Mouse (Mus musculus) kidney, postnatal 0 days (tissue): ENCODE results near the gene Sobp. TPM values are rescaled to one million over a fixed set of nuclear protein-coding genes. Genes with fewer than 3 reads are reported as not detected.

Experiments used
- ATAC-seq: fragments of 200-750 bp; cut with Nextera tagmentation; replicated peaks from 2 replicates; pipeline ENCODE4 v1.8.0; 2017; ENCODE audit warnings: low read depth, moderate number of reproducible peaks, moderate TSS enrichment, moderate library complexity; ENCODE audit not compliant: low FRiP score
- DNase-seq: peaks from one replicate; pipeline ENCODE4 v3.0.0-alpha.2; 2016; ENCODE audit warnings: low spot score
- H3K27ac ChIP-seq: fragments of 300-500 bp; sonication (generic); 2 replicates; pipeline ENCODE4 v1.5.1; 2014; ENCODE audit warnings: mild to moderate bottlenecking
- H3K27me3 ChIP-seq: fragments of 300-500 bp; sonication (generic); 2 replicates; pipeline ENCODE4 v1.6.1; 2014; ENCODE audit warnings: low read length, mixed read lengths; ENCODE audit not compliant: insufficient read depth
- H3K36me3 ChIP-seq: fragments of 300-500 bp; sonication (generic); 2 replicates; pipeline ENCODE4 v1.6.1; 2014; ENCODE audit warnings: low read length, mixed read lengths; ENCODE audit not compliant: insufficient read depth
- H3K4me1 ChIP-seq: fragments of 300-500 bp; sonication (generic); replicated peaks from 2 replicates; pipeline ENCODE4 v1.6.1; 2014; ENCODE audit warnings: antibody characterized with exemption, low read length, mixed read lengths; ENCODE audit not compliant: insufficient read depth
- H3K4me2 ChIP-seq: fragments of 300-500 bp; sonication (generic); 2 replicates; pipeline ENCODE4 v1.6.1; 2014; ENCODE audit warnings: mild to moderate bottlenecking, low read length, moderate library complexity, mixed read lengths
- H3K4me3 ChIP-seq: fragments of 300-500 bp; sonication (generic); replicated peaks from 2 replicates; pipeline ENCODE4 v1.5.1; 2014; ENCODE audit warnings: low read depth, low read length
- H3K9ac ChIP-seq: fragments of 300-500 bp; sonication (generic); 2 replicates; pipeline ENCODE4 v1.6.1; 2014; ENCODE audit warnings: low read depth, low read length
- H3K9me3 ChIP-seq: fragments of 300-500 bp; sonication (generic); replicated peaks from 2 replicates; pipeline ENCODE4 v1.6.1; 2016; ENCODE audit warnings: low read length, inconsistent platforms, mixed read lengths
- CTCF ChIP-seq: IDR thresholded peaks from 2 replicates; pipeline ENCODE4 v1.5.1; 2016; ENCODE audit warnings: antibody characterized with exemption, low read depth, mild to moderate bottlenecking, moderate library complexity
- WGBS: fragments of 180-500 bp; shearing (Covaris S2); extraction: QIAGEN DNeasy Blood & Tissue Kit; methylation state at CpG from one replicate; pipeline ENCODE4 v1.1.7; 2014; 5-methylcytosine and 5-hydroxymethylcytosine counted together
- polyA plus RNA-seq: library from polyadenylated mRNA; unstranded; fragments of >200 nt; fragmentation: Nextera tagmentation; extraction: Ambion mirVana; gene quantifications from 2 replicates; pipeline ENCODE4 v1.2.1, GENCODE M21; 2015

Gene Sobp
- polyA plus RNA-seq, 1 experiment from 2014 or later: 1.2 TPM

DNA sequence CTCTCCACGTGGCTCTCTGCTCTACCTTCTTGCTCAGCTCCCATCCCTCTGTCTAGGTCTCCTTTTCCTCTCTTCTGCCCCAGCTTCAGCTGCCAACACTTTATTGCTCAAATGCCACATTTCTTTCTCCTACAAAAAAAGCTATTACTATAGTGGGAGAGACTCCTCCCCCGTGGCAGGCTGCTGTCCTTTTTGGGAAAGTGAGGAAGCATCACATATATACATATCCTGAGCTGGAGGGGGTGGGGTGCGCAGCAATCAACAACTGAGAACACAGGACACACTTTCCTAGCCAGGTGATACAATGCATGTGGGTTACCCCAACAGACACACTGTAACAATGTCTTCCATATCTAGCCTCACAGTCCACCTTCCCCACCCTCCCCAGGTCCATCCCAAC is 196.0 kb downstream of the Sobp start:
- no peak for ATAC-seq
- H3K4me2 ChIP-seq: no peak overlapping the region
- no peaks in the 10 kb centered on the region for H3K27me3 ChIP-seq
- H3K9ac ChIP-seq: no peak overlapping the region
- peaks cover 6% of the 10 kb centered on the region for H3K4me1 ChIP-seq
- TF ChIP-seq CTCF: no peak
- no peak for DNase-seq
- H3K36me3 ChIP-seq: no peaks in the 10 kb centered on the region
- no peak overlapping the region for H3K27ac ChIP-seq
- 65% methylated on average over 3 of the region's 3 CpGs for WGBS
- H3K4me3 ChIP-seq: no peak overlapping the region
- H3K9me3 ChIP-seq: no peaks in the 10 kb centered on the region

DNA sequence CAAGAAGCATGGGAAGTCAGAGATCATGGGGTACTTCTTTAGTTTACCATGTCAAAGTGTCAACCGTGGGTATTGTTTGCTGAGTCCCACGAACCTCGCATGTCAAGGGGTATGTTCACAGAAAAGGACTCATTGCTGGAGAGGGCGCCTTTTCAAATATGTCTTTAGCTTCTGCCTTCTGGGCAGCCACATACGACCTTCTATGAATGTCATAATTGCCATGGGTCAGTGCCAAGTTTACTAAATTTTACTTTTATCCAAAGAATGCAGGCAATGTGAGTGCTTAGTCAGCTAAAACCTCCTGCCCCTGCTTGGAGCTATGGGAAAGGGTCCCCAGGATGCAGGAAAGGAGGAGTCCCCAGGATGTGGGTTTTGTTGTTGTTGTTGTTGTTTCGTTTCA is 197.8 kb downstream of the Sobp start:
- no peak overlapping the region for H3K27ac ChIP-seq
- no peak for TF ChIP-seq CTCF
- DNase-seq (no peak), ATAC-seq (no peak)
- peaks cover 11% of the 10 kb centered on the region for H3K4me1 ChIP-seq
- no peaks in the 10 kb centered on the region for H3K9me3 ChIP-seq
- no peak overlapping the region for H3K9ac ChIP-seq
- H3K27me3 ChIP-seq: no peaks in the 10 kb centered on the region
- no peaks in the 10 kb centered on the region for H3K36me3 ChIP-seq
- WGBS: 88% methylated on average over 6 of the region's 6 CpGs
- H3K4me2 ChIP-seq: no peak overlapping the region
- H3K4me3 ChIP-seq: no peak overlapping the region

DNA sequence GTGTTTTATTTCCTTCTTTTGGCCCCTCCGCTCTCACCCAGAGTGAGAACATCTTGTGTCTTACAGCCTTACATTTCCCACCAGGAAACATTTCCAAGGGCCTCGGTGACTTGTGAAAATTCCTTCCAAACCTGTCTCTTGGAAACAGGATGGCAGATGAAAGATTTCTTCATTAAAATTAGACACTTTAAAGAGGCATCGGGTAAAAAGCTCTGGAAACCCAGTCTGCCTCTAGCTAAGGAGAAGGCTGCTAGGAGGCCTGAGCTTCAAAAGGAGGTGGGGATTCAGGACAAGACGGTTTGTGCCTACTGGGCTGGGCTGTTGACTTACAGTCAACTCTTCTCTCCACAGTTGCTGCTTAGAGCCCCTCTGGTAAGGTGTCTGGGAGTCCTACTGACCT is 200.8 kb downstream of the Sobp start:
- no peaks in the 10 kb centered on the region for H3K9me3 ChIP-seq
- WGBS: 32% methylated on average over 4 of the region's 4 CpGs
- no peak overlapping the region for H3K4me3 ChIP-seq
- no peaks in the 10 kb centered on the region for H3K27me3 ChIP-seq
- no peak for TF ChIP-seq CTCF
- peaks cover 11% of the 10 kb centered on the region for H3K4me1 ChIP-seq
- H3K4me2 ChIP-seq: no peak overlapping the region
- H3K27ac ChIP-seq: no peak overlapping the region
- H3K36me3 ChIP-seq: no peaks in the 10 kb centered on the region
- H3K9ac ChIP-seq: no peak overlapping the region
- DNase-seq (peak; percentile 71), ATAC-seq (no peak)

DNA sequence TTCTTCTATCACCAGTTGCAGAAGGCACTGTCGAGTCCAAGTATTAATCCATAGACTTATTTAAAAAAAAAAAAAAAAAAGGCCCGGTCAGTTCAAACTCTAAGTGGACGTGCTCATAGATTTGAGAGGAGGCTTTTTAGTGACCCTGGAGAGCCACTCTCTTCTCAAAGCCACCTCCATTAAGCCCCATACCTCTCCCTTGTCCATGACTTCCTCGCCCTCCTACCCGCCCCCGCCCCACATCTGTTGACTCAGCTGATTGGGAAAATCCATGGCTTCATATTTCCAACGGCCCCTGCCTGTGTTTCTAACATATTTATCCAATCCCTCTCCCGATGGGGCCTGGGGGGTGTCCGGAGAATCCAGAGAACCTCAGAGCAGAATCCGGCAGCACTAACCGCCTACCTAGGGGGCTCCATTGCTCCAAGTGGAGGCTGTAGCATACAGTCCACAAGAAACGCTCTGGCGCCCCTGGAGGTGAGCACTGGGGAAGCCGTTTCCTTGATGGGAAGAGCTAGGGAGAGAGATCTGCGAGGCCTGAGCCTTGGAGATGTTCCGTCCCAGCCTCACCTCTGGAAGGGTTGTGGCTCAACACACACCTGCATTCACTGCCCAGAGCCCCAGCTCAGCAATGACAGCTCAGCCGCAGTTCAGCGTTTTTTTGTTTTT is 201.7 kb downstream of the Sobp start:
- H3K4me2 ChIP-seq: peak overlapping the region; percentile 42
- no peaks in the 10 kb centered on the region for H3K9me3 ChIP-seq
- peak; percentile 82 for TF ChIP-seq CTCF
- no peaks in the 10 kb centered on the region for H3K27me3 ChIP-seq
- peak overlapping the region; percentile 51 for H3K27ac ChIP-seq
- H3K9ac ChIP-seq: no peak overlapping the region
- WGBS: 30% methylated on average over 18 of the region's 18 CpGs
- DNase-seq: peak; percentile 91
- no peak overlapping the region for H3K4me3 ChIP-seq
- peaks cover 11% of the 10 kb centered on the region for H3K4me1 ChIP-seq
- peak; percentile 85; the same call in 1 of the 2 replicates for ATAC-seq
- no peaks in the 10 kb centered on the region for H3K36me3 ChIP-seq

DNA sequence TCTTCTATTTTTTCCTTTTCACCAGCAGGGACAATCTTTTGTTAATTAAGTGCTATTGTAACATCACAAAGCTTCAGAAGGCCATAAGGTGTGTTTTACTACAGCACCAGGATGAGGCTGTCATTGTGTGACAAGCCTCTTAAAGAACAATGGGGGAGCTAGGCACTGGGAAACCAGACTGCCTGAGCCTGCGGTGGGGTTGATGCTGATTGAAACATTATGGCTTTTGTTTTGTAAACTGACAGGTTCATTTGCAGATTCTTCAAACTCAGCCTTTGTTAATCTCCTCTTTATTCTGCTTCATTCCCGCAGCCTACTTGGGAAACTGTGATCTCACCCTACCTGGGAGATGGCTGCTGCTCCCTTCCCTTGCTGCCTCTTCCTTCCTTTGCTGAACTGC is 206.0 kb downstream of the Sobp start:
- H3K4me2 ChIP-seq: no peak overlapping the region
- ATAC-seq (no peak), DNase-seq (no peak)
- no peaks in the 10 kb centered on the region for H3K27me3 ChIP-seq
- H3K4me1 ChIP-seq: peaks cover 5% of the 10 kb centered on the region; the same call in 1 of the 2 replicates
- H3K36me3 ChIP-seq: no peaks in the 10 kb centered on the region
- H3K9ac ChIP-seq: no peak overlapping the region
- TF ChIP-seq CTCF: no peak
- H3K27ac ChIP-seq: no peak overlapping the region
- H3K4me3 ChIP-seq: no peak overlapping the region
- no peaks in the 10 kb centered on the region for H3K9me3 ChIP-seq
- WGBS: 28% methylated on average over 2 of the region's 2 CpGs

DNA sequence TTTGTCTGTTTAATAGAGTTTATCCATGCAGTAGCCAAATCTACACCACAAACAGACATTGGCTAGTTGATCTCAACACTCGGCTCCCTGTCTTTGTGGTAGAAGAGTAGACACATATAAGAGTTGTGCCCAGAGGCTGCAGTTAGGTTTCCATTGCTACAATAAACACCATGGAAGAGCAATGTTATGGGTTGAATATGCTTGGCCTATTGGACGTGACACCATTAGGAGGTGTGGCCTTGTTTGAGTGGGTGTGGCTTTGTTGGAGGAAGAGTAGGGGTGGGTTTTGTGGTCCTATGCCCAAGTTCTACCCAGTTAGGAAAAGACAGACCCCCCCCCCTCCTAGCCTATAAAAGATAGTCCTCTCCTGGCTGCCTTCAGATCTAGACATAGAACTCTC is 211.3 kb downstream of the Sobp start:
- ATAC-seq (no peak), DNase-seq (no peak)
- Histone ChIP-seq H3K27me3 (no peaks in the 10 kb centered on the region), H3K36me3 (no peaks in the 10 kb centered on the region), H3K9ac (no peak overlapping the region), H3K4me2 (no peak overlapping the region), H3K27ac (no peak overlapping the region), H3K9me3 (no peaks in the 10 kb centered on the region), H3K4me3 (no peak overlapping the region), H3K4me1 (0 out of 2 replicates have a peak, but pooled peaks cover 2% of the 10 kb centered on the region)
- TF ChIP-seq CTCF: no peak
- 90% methylated on average over 2 of the region's 2 CpGs for WGBS

- H3K27ac ChIP-seq: peak overlapping the region; percentile 80; the same call in 1 of the 2 replicates
- peak; percentile 65 for DNase-seq
- ATAC-seq: no peak
Measured at GRCm38 (mm10) chr10:42962655-42963054, 211.7 kb downstream of the Sobp start.

More at GRCm38 (mm10) chr10:42962655-42963054, 211.7 kb downstream of the Sobp start:
- Histone ChIP-seq H3K27me3 (no peaks in the 10 kb centered on the region), H3K36me3 (no peaks in the 10 kb centered on the region), H3K4me2 (no peak overlapping the region), H3K9me3 (no peaks in the 10 kb centered on the region), H3K4me3 (no peak overlapping the region), H3K4me1 (0 out of 2 replicates have a peak, but pooled peaks cover 2% of the 10 kb centered on the region), H3K9ac (no peak overlapping the region)
- no peak for TF ChIP-seq CTCF
- 83% methylated on average over 13 of the region's 13 CpGs for WGBS
